Mouse (Mus musculus) adrenal gland, adult 18-20 months (tissue): ENCODE data around the gene Dennd4b. TPM values are rescaled to one million over a fixed set of nuclear protein-coding genes. Genes with fewer than 3 reads are reported as not detected.
"Not testable (repeated sequence)": the region's sequence is repeated elsewhere in the genome, so short reads cannot be mapped to it uniquely, and the experiment has no call there.

ENCODE experiments used
- DNase-seq, 2 experiments: peaks; one replicate each; pipeline ENCODE4 v3.0.0; 2021 to 2022; ENCODE audit warnings: low spot score in 2 of 2
- total RNA-seq, 2 experiments: library from RNA; stranded (reverse); gene quantifications; 1 replicate in 1 of 2; 2 replicates in 1 of 2; pipeline ENCODE4 v1.2.3; 2021

Gene Dennd4b
- total RNA-seq, 2 experiments from 2014 or later: 8.6 to 9.1 TPM

DNA sequence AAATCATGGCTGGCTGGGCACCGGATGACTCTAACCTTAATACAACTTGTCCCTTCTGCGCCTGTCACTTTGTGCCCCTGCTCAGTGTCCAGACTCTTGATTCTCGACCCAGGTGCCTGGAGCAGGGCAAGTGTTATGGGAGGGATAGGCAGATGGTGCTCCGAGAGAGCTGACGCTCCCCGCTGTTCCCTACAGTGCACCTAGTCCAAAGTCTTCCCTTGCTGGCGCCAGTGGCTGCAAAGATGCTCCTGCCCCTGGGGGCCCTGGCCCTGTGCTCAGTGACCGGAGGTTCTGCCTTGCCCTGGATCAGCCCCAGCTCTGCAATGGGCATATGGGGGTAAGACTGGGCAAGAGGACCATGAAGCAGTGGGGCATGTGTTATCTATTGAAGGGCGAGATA, 12.8 kb downstream of the Dennd4b start:
- no peak for DNase-seq

DNA sequence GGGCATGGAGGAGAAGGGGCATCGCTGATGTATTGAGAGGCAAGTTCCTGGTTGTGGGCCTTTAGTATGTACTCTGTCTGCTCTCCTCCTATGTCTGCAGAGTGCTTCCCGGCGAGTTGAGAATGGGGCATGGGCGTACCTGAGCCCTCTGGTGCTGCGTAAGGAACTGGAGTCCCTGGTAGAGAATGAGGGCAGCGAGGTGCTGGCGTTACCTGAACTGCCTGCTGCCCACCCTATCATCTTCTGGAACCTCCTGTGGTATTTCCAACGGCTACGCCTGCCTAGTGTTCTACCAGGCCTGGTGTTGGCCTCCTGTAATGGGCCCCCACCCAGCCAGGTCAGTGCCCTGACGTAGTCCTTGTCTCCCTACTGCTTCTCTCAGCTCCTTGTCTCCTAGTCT, 13.2 kb downstream of the Dennd4b start:
- DNase-seq: no peak

DNA sequence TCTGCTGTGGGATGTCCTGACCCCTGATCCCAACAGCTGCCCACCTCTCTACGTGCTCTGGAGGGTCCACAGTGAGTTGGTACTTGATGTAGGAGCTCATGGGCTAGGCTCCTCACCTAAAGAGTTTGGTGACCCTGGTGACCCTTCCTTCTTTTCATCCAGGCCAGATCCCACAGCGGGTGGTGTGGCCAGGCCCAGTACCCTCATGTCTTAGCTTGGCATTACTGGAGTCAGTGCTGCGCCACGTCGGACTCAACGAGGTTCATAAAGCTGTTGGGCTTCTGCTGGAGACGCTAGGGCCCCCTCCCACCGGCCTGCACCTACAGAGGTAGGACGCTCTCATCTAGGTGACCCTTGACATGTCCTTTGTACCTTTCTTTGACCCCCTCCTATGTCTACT, 14.2 kb downstream of the Dennd4b start:
- DNase-seq: no peak

DNA sequence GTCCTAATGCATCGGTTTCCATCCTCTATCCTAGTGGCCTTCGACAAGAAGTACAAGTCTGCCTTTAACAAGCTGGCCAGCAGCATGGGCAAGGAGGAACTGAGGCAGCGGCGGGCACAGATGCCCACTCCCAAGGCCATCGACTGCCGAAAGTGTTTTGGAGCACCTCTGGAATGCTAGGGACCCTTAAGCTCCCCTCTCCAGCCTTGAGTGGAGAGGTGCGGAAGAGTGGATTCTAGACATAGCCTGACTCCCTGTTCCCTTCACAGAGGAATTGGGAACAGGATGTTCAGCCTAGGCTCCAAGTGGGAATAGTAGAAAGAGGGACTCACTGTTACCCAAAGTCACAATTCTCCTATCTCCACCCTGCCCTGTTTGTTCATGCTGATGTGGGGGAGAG, 14.8 kb downstream of the Dennd4b start:
- DNase-seq: no peak

DNA sequence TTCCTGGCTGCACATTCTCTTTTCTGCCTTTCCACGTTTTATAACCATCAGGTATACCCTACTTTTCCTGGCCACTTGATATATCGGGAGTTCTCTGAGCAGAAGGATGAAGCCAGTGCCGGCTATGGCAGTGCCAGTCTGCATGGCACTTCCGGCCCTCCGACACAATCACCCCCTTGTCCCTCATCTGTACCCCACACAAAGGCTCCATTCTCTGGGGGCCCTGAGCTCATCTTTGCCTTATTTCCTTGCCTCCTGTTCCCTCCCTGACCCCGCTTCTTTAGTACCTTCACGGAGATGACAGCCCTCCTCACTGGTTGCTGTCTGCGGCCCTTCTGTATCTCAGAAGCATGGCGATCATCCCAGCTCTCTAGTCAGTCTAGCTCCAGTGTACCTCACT, 15.7 kb downstream of the Dennd4b start:
- no peak for DNase-seq

DNA sequence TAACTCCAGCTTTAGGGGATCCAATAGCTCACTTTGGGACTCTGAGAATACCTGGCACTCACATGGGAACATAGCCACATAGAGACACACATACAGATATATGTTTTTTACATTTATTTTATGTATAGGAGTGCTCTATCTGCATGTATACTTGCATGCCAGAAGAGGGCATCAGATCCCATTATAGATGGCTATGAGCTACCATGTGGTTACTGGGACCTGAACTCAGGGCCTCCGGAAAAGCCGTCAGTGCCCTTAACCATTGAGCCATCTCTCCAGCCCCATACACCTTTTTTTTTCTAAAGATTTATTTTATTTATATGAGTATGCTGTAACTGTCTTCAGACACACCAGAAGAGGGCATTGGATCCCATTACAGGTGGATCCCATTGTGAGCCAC, 19.2 kb downstream of the Dennd4b start:
- no peak for DNase-seq

DNA sequence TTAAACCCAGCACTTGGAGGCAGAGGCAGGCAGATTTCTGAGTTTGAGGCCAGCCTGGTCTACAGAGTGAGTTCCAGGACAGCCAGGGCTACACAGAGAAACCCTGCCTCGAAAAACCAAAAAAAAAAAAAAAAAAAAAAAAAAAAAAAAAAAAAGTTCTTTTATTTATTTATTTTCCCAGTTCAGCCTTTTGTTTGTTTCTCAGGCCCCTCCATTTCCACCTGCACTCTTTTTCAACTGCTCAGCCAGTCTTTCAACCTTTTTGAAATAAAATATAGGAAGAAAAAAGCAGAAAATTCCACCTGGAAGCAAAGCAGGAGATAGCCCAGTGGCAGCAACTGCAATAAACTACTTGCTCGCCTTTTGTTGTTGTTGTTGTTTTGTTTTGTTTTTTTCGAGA, 24.4 kb downstream of the Dennd4b start:
- DNase-seq: not testable (repeated sequence)

DNA sequence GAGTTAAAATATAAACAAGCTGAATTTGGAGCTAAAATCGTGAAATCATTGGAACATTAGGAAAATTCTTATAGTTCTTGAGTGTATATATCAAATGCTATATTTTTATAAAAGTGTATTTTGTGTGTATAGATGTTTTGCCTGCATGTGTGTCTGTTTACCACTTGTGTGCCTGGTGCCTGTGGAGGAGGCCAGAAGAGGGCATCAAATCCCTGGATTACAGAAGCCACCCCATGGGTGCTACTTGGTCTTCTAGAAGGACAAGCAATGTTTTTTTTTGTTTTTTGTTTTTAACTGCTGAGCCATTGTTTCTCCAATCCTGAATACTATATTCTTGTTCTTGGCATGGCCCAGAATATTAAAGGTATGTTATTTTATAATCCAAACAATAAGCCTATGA, 25.6 kb downstream of the Dennd4b start:
- DNase-seq: no peak

DNA sequence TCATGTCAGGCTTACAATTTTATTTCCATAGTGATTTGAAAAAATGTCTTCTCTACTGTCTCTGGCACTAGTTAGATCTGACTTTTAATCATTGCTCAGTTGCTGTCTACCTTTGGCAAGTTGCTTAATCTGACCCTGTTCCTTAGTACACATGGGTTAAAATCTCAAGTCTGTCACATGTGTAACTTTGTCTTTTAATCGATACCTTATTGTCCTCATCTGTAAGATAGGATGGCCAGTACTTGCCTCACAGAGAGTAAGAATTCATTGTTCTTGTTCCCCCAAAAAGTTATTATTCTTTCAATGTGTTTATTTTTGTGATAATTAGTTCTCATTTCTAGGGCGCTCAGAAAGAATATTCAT, 27.0 kb downstream of the Dennd4b start:
- no peak for DNase-seq

DNA sequence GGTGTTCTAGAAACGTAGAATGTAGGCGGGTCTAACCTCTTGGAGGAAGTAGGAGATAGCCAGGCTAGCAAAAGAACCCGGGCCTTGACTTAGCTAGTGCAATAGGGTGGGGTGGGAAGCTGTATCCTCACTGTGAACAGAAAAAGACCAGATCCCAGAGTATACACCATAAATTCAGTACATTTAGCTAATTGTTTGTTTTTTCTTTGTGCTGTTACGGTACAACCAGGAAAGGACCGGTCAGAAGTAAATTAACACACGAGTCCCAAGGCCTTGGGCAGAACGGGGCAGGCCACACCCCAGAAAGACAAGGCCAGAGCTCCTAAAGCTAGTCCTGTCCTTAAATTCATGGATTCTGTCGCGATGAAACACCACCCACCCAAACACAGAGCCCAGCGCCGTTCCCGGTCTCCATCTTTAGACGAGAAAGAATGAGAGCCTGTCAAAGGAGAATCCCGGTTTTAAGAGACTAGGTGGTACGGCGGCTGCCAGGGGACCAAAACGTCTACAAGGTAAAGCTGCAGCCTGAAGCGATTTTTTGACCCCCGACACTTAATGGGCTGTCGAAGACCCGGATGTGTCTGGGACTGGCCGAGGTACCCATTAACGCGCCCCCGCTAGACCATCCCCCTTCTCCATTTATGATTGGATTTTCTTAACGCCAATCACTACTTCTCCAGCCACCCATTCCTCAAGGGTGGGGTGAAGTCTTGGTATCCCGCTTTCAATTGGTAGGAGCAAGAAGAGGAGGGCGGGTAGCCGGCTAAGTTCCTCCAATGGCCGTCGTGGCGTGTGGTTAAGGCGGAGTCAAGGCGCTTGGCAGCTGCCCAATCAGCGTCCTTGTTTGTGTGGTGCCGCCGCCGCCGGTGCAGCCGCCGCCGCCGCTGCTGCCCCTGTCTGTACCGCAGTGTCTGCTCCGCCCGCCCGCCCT, 27.6 kb downstream of the Dennd4b start, which contains the start of gene Gatad2b:
TSS of gene Gatad2b (plus strand) at position 834 of the 931 bp plus-strand sequence.
- DNase-seq: peak; percentile 94 to 96

DNA sequence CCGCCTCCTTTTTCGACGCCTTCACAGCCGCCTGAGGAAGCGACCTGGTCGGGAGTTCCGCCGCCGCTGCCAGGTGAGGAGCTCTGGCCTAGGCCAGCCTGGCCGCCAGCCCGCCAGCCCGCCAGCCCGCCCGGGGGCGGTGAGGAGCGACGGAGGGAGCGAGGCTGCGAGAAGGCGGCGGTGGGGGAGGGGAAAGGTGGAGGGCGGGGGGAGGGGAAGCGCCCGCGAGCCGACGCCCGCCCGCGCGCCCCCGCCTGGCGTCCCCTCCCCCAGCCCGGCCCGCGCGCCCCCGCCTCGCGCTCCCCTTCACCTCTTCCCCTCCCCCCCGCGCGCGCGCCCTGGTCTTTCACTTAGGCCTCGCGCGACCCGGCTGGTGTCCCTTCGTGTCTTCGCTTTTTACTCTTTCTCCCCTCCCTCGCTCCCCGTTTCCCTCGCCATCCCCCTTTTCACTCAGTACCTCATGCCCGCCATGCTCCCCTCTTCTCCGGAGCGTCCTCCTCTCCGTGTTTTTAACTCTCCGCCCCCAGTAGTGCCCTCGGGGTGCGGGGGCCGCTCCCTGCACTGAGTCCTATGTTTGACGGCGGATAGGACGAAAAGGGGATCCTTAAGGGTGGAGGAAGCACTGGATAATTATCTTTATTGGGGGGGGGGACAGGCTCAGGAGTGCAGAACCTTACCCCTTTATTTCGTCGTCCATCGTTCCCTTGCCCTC, 28.5 kb downstream of the Dennd4b start:
- DNase-seq: peak; percentile 48 to 66

DNA sequence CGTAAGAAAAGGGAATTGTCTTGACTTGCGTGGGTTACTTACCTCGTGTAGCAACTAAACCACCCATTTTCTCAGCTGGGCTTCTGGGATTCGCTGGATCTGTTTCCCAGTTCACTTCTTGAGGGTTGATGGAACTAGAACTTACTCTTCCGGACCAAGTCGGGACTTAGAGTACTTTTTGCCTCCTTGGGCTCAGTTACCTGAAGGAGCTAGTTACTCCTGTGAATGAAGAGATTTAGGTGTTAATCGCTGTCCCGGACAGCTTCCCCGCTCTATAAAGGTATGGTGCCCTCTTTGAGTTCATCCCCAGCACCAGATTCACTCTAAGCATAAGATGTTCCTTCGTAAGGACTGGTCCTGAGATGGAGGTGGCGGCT, 29.1 kb downstream of the Dennd4b start:
- DNase-seq: no peak

DNA sequence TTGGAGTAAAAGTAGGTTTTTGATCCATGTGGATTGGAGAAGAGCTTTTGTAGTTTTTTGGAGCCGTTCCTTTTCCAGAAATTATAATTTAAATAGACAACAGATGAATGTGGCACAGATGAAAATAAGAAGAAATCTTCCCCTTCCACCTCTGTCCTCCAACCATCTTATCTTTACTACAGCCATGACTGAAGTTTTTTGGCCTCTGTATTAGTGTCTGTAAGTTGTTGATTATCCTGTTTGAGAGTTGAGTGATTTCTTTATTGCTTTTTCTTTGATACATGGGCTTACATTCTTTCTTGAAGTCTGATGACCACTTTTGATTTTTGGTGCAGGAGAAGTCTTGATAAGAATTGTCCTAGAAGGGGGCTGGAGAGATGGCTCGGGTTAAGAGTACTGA, 29.7 kb downstream of the Dennd4b start:
- DNase-seq: no peak

DNA sequence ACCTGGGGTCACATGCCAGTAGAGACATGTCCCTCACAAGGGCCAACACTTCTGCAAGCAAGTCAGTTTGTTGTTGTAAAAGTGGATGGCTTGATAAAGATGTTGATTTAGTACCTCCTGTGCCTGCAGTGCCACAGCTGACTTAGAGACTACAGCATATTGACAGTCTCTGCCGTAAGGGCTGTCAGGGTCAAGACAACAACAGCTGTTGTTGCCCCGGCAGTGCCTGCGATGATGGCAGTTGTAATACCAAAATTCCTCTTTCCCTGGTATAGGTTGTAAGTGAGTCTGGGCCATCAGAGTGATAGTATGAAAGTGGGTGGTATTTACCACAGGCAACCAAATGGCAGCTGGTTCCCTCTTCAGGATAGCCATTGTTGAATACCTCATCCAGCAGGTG, 40.8 kb downstream of the Dennd4b start:
- no peak for DNase-seq

DNA sequence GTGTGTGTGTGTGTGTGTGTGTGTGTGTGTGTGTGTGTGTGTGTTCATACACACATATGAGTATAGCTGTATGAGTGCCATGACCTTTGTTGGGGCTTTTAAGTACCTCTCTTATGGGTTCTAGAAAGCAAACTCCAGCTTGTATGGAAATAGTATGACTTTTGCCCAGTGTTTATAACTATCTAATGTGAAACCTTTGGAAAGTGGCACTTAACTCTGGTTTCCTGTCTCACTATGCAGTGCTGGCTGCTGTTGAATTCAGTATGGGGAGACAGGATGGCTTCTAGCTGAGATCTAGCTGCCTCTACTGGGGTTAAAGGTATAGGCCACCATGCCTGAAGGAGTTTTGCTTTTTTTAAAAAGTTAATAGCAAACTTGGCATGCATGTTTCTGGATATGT, 44.6 kb downstream of the Dennd4b start:
- no peak for DNase-seq

DNA sequence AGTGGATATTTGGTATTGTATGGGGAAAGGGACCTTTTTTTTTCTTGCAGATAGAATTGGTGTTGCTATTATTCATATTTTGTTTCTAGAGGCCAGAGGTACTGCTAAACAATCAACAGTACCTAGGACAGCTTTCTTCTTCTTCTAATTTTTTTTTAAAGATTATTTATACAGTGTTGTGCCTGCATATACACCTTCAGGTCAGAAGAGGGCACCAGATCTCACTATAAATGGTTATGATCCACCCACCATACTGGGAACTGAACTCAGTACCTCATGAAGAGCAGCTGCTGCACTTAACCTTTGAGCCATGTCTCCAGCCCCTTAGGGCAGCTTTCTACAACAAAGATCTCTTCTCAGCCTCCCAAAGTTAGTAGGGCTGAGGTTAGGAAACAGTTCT, 48.4 kb downstream of the Dennd4b start:
- DNase-seq: no peak

DNA sequence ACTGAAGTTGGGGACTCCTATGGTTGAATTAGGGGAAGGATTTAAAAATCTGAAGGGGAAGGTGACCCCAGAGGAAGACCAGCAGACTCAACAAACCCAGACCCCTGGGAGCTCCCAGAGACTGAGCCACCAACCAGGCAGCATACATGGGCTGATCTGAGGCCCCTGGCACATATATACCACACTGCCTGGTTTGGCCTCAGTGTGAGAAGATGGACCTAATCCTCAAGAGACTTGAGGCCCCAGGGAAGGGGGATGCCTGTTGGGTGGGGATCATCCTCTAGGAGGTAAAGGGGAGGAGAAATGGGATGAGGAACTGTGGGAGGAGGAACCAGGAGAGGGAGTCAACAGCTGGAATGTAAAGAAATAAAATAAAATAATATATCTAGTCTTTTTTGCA, 49.3 kb downstream of the Dennd4b start:
- no peak for DNase-seq

DNA sequence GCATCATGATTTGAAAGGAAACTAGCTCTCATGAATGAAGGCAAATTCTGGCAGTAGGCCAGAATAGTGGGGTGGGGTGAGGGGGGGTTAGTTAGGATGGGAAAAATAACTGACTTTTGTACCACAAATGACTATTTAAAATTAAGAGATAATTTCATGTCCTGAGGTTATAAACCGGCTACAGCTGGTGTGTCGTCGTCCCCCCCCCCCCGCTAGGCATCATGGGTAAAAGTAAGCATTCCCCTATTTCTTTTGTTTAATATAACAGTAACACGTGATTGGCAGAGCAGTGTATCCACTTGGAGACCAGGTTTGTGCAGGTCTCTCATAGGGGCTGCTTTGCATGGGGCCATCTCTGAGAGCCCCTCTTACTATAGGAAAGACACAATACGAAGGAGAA, 57.3 kb downstream of the Dennd4b start:
- DNase-seq: no peak

DNA sequence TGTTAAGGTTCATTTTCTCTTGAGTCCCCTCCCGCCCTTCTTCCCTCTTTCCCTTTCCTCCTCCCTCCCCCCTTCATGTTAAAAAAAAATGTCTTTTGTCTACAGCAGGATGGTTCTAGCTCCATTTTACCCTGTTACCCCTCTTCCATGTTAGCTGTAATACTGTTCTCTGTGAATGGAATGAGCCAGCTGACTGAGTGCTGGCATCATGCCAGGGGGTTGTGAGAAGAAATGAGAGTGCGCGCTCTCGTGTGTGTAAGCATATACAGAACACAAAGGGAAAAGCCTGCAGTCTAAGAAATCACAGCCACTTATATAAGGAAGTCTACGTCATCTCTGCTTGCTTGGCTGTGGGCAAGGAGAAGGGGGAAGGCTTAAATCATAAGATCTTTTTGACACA, 58.1 kb downstream of the Dennd4b start:
- DNase-seq: peak; percentile 59 to 69
